Mouse (Mus musculus) liver, embryonic 13.5 days (tissue): ENCODE measurements at regions not wholly inside any gene's neighbourhood (a gene's known extent, or its start where the extent isn't known, plus 50 kb on each side); places are given as distances from the start of the nearest gene placed in this dataset.
A peak's percentile ranks its signal among the peaks of the same experiment; 100 is the strongest.

ENCODE experiments used
- ATAC-seq: fragments of 200-750 bp; cut with Nextera tagmentation; 2 replicates; pipeline ENCODE4 v1.8.0; 2017; ENCODE audit warnings: low read depth, mild to moderate bottlenecking, moderate number of reproducible peaks, moderate library complexity
- DNase-seq: peaks from one replicate; pipeline ENCODE4 v3.0.0; 2022
- H3K27ac ChIP-seq: fragments of 300-500 bp; sonication (generic); 2 replicates; pipeline ENCODE4 v1.5.1; 2015; ENCODE audit warnings: moderate library complexity, mild to moderate bottlenecking, inconsistent platforms
- H3K27me3 ChIP-seq: fragments of 300-500 bp; sonication (generic); 2 replicates; pipeline ENCODE4 v1.6.1; 2015; ENCODE audit warnings: mild to moderate bottlenecking, inconsistent platforms
- H3K36me3 ChIP-seq: fragments of 300-500 bp; sonication (generic); 2 replicates; pipeline ENCODE4 v1.6.1; 2015; ENCODE audit warnings: mild to moderate bottlenecking, inconsistent platforms
- H3K4me1 ChIP-seq: fragments of 300-500 bp; sonication (generic); replicated peaks from 2 replicates; pipeline ENCODE4 v1.6.1; 2015; ENCODE audit warnings: inconsistent platforms
- H3K4me2 ChIP-seq: fragments of 300-500 bp; sonication (generic); 2 replicates; pipeline ENCODE4 v1.6.1; 2015; ENCODE audit warnings: inconsistent platforms, mild to moderate bottlenecking, moderate library complexity
- H3K4me3 ChIP-seq: fragments of 300-500 bp; sonication (generic); replicated peaks from 2 replicates; pipeline ENCODE4 v1.5.1; 2015; ENCODE audit warnings: mild to moderate bottlenecking, inconsistent platforms
- H3K9ac ChIP-seq: fragments of 300-500 bp; sonication (generic); 2 replicates; pipeline ENCODE4 v1.6.1; 2015; ENCODE audit warnings: mild to moderate bottlenecking, inconsistent platforms
- H3K9me3 ChIP-seq: fragments of 300-500 bp; sonication (generic); replicated peaks from 2 replicates; pipeline ENCODE4 v1.6.1; 2016; ENCODE audit warnings: inconsistent platforms
- WGBS: fragments of 180-500 bp; shearing (Covaris S2); methylation state at CpG from one replicate; pipeline ENCODE4 v1.1.7; 2015; ENCODE audit not compliant: insufficient replicate concordance; 5-methylcytosine and 5-hydroxymethylcytosine counted together

- ATAC-seq (no peak), DNase-seq (no peak)
- H3K4me1 ChIP-seq = no peaks in the 10 kb centered on the region
Measured at GRCm38 (mm10) chr6:58752496-58752895, 78.8 kb upstream of the Herc3 start.

GRCm38 (mm10) chr6:58756309-58757015 lies 74.8 kb upstream of the Herc3 start:
- H3K9ac ChIP-seq = no peak overlapping the region
- no peaks in the 10 kb centered on the region for H3K9me3 ChIP-seq
- 25% methylated on average over 2 of the region's 2 CpGs for WGBS
- H3K36me3 ChIP-seq = no peaks in the 10 kb centered on the region
- no peaks in the 10 kb centered on the region for H3K27me3 ChIP-seq
- no peak overlapping the region for H3K27ac ChIP-seq
- DNase-seq = no peak
- no peak for ATAC-seq
- no peak overlapping the region for H3K4me2 ChIP-seq
- no peaks in the 10 kb centered on the region for H3K4me1 ChIP-seq
- H3K4me3 ChIP-seq = no peak overlapping the region

More at GRCm38 (mm10) chr6:58752496-58752895, 78.8 kb upstream of the Herc3 start:
- 81% methylated on average over 4 of the region's 4 CpGs for WGBS
- H3K4me3 ChIP-seq = no peak overlapping the region
- H3K4me2 ChIP-seq = no peak overlapping the region
- H3K9me3 ChIP-seq = no peaks in the 10 kb centered on the region
- no peaks in the 10 kb centered on the region for H3K27me3 ChIP-seq
- H3K9ac ChIP-seq = no peak overlapping the region
- H3K36me3 ChIP-seq = no peaks in the 10 kb centered on the region
- H3K27ac ChIP-seq = no peak overlapping the region

- Histone ChIP-seq H3K36me3 (no peaks in the 10 kb centered on the region), H3K4me1 (no peaks in the 10 kb centered on the region), H3K27me3 (no peaks in the 10 kb centered on the region), H3K27ac (no peak overlapping the region), H3K4me3 (no peak overlapping the region), H3K4me2 (no peak overlapping the region), H3K9ac (no peak overlapping the region), H3K9me3 (no peaks in the 10 kb centered on the region)
- WGBS = 32% methylated on average over 4 of the region's 4 CpGs
- DNase-seq (no peak), ATAC-seq (no peak)
Measured at GRCm38 (mm10) chr6:58757339-58757738, 73.9 kb upstream of the Herc3 start.

- no peak overlapping the region for H3K4me3 ChIP-seq
- WGBS = 14% methylated on average over 8 of the region's 8 CpGs
- ATAC-seq (no peak; the same call in 1 of the 2 replicates), DNase-seq (peak; percentile 43)
- H3K27me3 ChIP-seq = no peaks in the 10 kb centered on the region
- no peaks in the 10 kb centered on the region for H3K36me3 ChIP-seq
- H3K4me1 ChIP-seq = no peaks in the 10 kb centered on the region
- no peak overlapping the region for H3K27ac ChIP-seq
- H3K9me3 ChIP-seq = no peaks in the 10 kb centered on the region
- no peak overlapping the region for H3K9ac ChIP-seq
- H3K4me2 ChIP-seq = no peak overlapping the region
Measured at GRCm38 (mm10) chr6:58770654-58771218, 60.5 kb upstream of the Herc3 start.

- DNase-seq (no peak), ATAC-seq (no peak)
- H3K4me1 ChIP-seq = no peaks in the 10 kb centered on the region
- no peak overlapping the region for H3K4me3 ChIP-seq
- 2% methylated on average over 1 of the region's 1 CpGs for WGBS
- H3K27me3 ChIP-seq = no peaks in the 10 kb centered on the region
- no peaks in the 10 kb centered on the region for H3K9me3 ChIP-seq
- no peak overlapping the region for H3K9ac ChIP-seq
- no peak overlapping the region for H3K27ac ChIP-seq
- no peak overlapping the region for H3K4me2 ChIP-seq
- H3K36me3 ChIP-seq = no peaks in the 10 kb centered on the region
Measured at GRCm38 (mm10) chr6:58772014-58772413, 59.3 kb upstream of the Herc3 start.
